Mouse (Mus musculus) kidney, postnatal 4 days (tissue): ENCODE data around the gene Smug1.

Experiments used
- DNase-seq, 2 experiments: peaks; one replicate each; pipeline ENCODE4 v3.0.0; 2021; ENCODE audit warnings: mixed read lengths in 2 of 2

The Smug1 gene

DNA sequence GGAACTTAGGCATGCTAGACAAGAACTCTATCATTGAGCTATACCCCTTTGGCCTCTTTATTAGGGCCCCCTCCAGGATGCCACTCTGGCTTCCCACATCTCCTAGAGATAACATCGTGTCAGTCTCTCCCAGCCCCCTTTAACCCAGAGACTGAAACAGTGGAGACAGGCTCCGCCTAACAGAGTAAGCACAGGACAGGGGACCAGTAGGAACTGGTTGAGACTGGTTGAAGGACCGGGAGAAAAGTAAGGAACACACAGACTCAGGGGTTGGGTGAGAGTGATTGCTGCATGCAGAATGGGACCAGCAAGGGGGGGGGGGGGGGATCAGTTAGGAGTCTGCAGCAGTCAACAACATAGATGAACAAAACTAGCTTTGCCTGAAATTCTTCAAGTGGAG is 22.7 kb downstream of the Smug1 start:
- DNase-seq: no peak

GRCm38 (mm10) chr15:103135431-103135947 is 31.4 kb downstream of the Smug1 start:
- DNase-seq: peak in 1 of 2 experiments; percentile 54

- DNase-seq: peak in 1 of 2 experiments; percentile 55
Measured at GRCm38 (mm10) chr15:103134277-103135086, 32.4 kb downstream of the Smug1 start.

GRCm38 (mm10) chr15:103133761-103134160 is 33.1 kb downstream of the Smug1 start:
- DNase-seq: peak in 1 of 2 experiments; percentile 54

- no peak for DNase-seq
Measured at GRCm38 (mm10) chr15:103130729-103131128, 36.2 kb downstream of the Smug1 start.

GRCm38 (mm10) chr15:103129289-103129688 is 37.6 kb downstream of the Smug1 start:
- no peak for DNase-seq

GRCm38 (mm10) chr15:103128056-103128833 is 38.6 kb downstream of the Smug1 start:
- no peak for DNase-seq

DNA sequence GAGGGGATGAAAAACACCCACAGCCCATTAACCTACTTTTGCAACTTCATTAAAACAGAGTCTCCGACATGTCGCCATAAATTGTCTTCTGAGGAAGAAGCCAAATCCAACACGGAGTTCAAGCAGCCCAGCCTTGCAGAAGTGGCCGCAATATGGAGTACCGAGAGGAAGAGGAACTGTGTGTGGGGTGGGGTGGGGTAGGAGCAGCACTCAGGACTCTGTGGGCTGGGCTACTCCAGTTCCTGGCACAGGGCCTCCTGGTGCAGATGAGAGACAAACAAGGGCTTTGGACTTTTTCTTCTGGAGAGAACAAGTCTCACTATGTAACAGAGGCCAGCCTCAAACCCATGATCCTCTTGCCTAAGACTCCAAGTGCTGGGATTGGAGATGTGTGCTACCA is 40.9 kb downstream of the Smug1 start:
- DNase-seq: peak in 1 of 2 experiments; percentile 52

GRCm38 (mm10) chr15:103124254-103124653 is 42.6 kb downstream of the Smug1 start:
- no peak for DNase-seq

DNA sequence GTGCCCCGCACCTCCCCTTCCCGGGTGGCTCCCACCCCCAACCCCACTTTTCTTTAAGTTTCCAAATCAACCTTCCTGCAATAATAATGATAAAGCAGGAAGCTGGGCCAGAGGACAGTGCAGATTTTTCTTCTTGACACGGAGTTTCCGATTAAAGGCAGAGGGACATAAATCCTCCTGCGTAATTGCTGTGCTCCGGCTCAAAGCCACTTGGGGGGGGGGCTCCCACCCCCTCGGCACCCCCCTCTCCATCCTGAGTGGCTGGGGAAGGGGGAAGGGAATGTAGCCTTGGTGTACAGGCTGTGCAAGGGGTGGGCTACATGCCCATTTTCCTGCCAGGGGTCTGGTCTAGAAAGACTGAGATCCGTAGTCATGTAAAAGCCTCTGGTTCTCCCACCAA is 43.5 kb downstream of the Smug1 start:
- DNase-seq: peak; percentile 52 to 67

GRCm38 (mm10) chr15:103122372-103122771 is 44.5 kb downstream of the Smug1 start:
- DNase-seq: no peak

GRCm38 (mm10) chr15:103121416-103121815 is 45.5 kb downstream of the Smug1 start:
- DNase-seq: peak; percentile 77 to 86

DNA sequence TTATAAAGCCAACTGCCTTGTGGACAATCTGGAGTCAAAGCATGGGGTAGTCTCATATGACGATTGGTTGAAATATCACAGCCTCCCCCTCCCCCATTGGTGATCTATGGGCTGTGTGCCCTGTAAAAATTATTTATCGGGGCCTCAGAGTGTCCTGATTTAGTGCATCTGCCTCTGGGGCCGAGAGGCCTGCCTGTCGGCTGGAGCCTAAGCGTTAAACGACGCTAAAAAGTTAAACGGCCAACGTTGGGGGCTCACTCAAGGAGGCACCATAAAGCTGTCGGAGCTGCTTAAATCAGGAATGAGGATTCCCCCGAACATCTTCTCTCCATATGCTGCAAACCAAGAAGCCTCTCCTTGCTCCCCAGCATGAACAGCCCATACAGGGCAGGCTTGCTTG is 46.3 kb downstream of the Smug1 start:
- DNase-seq: peak in 1 of 2 experiments; percentile 59

DNA sequence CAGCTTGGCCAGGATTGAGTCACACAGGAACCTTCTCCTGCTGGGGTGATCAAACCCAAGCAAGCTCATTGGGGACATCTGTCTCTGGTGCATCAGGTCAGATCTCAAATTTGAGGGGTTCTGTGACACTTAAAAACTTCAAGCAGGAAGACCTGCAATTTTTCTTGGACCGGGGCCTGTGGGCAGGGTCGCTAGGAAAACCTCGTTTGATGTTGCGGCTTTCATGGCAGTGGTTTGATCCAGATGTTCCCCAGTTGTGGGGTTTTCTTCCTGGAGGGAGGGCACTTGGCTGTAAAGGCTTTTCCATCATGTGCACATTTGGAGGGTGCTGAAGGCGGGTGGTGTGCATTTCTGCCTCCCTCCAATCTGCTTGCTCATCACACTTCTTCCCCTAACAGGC is 51.2 kb downstream of the Smug1 start:
- no peak for DNase-seq

- DNase-seq: peak; percentile 67 to 79
Measured at GRCm38 (mm10) chr15:103115256-103115655, 51.6 kb downstream of the Smug1 start.

DNA sequence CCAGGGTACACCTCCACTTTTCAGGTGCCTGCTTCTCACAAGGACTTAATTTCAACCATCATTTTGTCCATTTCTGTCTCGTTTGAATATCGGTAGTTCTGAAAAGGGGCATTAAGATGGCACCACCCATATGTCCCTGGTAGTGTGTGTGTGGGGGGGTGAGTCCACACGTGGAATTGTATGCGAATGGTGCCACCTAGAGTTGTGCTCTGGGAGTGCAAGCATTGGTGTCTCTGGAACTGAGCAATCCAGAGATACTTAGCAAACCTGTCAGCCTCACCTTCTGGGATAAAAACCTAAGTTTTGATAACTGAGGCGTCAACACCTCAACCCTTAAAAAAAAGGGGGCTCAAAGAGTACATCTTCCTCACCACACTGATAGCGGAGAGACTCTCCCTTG is 53.8 kb downstream of the Smug1 start:
- DNase-seq: no peak

GRCm38 (mm10) chr15:103112309-103112708 is 54.6 kb downstream of the Smug1 start:
- no peak for DNase-seq

DNA sequence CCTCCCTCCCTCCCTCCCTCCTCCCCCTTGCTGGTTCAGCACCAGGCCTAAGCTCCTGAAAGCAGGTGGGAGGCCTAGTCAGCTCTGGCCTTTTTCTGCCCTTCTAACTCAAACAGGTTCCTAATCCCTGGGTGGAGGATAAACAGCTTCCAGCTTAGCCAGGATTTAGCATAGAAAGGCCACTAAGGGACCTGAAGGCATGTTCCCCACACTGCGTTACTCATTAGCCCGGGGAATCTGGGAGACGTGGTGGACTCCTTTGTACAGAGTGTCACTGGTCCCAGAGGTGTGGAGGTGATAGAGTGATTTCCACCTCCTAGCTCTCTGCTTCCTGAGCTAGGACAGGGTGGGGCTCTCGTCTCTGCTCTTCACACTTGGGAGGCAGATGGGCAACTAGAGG is 57.0 kb downstream of the Smug1 start:
- DNase-seq: peak in 1 of 2 experiments; percentile 52

DNA sequence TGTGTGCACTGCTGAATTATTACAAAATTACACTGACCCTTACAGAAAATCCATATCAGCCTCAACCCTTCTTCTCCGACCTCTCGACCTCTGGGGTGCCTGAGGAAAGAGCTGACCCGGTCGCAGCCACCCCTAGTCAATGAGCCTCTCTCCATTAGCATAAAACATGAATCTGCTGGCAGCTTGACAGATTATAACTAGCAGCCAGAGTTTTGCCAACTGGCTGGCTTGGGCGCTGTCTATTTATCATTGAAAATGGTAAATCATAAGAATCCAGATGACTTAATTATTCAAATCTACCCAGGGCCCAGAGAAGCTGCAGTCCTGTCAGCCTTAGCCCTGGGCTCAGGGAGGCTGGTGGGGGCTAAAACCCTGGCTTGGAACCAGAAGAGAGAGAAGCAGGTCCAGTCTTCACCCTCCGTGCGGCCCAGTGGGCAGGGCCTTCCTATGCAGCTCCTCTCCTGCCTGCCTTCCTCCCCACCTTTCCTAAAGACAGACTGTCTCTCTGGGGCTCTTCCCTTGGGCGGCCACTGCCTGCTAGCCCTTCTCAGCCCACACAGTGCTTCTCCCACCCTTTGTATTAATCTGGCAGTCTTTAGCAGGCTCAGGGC is 58.7 kb downstream of the Smug1 start:
- no peak for DNase-seq

- no peak for DNase-seq
Measured at GRCm38 (mm10) chr15:103106201-103106600, 60.7 kb downstream of the Smug1 start.
